Mouse (Mus musculus): Measurements from ENCODE around the gene Fam168a. TPM values are rescaled to one million over a fixed set of nuclear protein-coding genes. Genes with fewer than 3 reads are reported as not detected.

Gene Fam168a
- polyA plus RNA-seq, 1 experiment from 2014 or later = 29.7 TPM

- H3K9ac ChIP-seq (ENCODE audit: low read depth, low read length) = no peak overlapping the region
- 59% methylated on average over 5 of the region's 5 CpGs for WGBS
- no peak overlapping the region for H3K27ac ChIP-seq
- ATAC-seq (replicated peaks; ENCODE audit: low FRiP score, low read depth) = no peak
- no peak overlapping the region for H3K4me3 ChIP-seq (replicated peaks; ENCODE audit: low read depth, low read length)
- no peaks in the 10 kb centered on the region for H3K9me3 ChIP-seq (replicated peaks; ENCODE audit: low read length)
- no peak overlapping the region for H3K4me2 ChIP-seq (ENCODE audit: low read length)
- no peak for TF ChIP-seq CTCF (IDR thresholded peaks at IDR 0.05; ENCODE audit: low read depth)
- peaks cover 24% of the 10 kb centered on the region for H3K36me3 ChIP-seq (ENCODE audit: insufficient read depth, low read length)
- DNase-seq (ENCODE audit: low spot score) = no peak
- H3K4me1 ChIP-seq (replicated peaks; ENCODE audit: insufficient read depth, low read length) = peaks cover 3% of the 10 kb centered on the region; the same call in 1 of the 2 replicates
- no peaks in the 10 kb centered on the region for H3K27me3 ChIP-seq (ENCODE audit: insufficient read depth, low read length)
These were observed 165.5 kb downstream of the Fam168a start for GRCm38 (mm10) chr7:100871892-100872291.

DNA sequence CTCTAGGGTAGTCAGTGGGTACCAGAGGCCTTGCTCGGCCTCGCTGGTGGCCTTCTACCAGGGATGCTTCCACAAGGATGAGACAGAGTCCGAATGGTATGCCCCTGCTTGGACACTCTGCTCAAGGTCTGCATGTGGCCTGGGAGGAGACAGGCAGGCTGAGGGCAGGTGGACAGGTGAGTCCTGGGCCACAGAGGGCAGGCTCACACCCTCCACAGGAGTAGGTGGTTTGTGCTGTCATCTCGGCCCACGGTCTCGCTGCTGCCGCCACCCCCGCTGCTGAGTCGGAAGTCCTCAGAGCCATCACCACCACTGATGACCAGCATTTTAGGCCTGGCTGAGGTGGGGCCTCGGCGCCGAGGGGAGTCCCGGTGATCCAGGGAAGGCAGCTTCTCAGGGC, 166.8 kb downstream of the Fam168a start:
- peaks cover 3% of the 10 kb centered on the region; the same call in 1 of the 2 replicates for H3K4me1 ChIP-seq (replicated peaks; ENCODE audit: insufficient read depth, low read length)
- WGBS = 89% methylated on average over 13 of the region's 13 CpGs
- no peak overlapping the region for H3K4me2 ChIP-seq (ENCODE audit: low read length)
- ATAC-seq (replicated peaks; ENCODE audit: low FRiP score, low read depth) = no peak
- no peak overlapping the region for H3K9ac ChIP-seq (ENCODE audit: low read depth, low read length)
- peaks cover 37% of the 10 kb centered on the region for H3K36me3 ChIP-seq (ENCODE audit: insufficient read depth, low read length)
- no peak for TF ChIP-seq CTCF (IDR thresholded peaks at IDR 0.05; ENCODE audit: low read depth)
- H3K27ac ChIP-seq = no peak overlapping the region
- DNase-seq (ENCODE audit: low spot score) = no peak
- H3K27me3 ChIP-seq (ENCODE audit: insufficient read depth, low read length) = no peaks in the 10 kb centered on the region
- no peak overlapping the region for H3K4me3 ChIP-seq (replicated peaks; ENCODE audit: low read depth, low read length)
- H3K9me3 ChIP-seq (replicated peaks; ENCODE audit: low read length) = no peaks in the 10 kb centered on the region

GRCm38 (mm10) chr7:100875822-100876221, 169.4 kb downstream of the Fam168a start:
- Histone ChIP-seq H3K4me1 (replicated peaks; ENCODE audit: insufficient read depth, low read length) (peaks cover 3% of the 10 kb centered on the region; the same call in 1 of the 2 replicates), H3K27me3 (ENCODE audit: insufficient read depth, low read length) (no peaks in the 10 kb centered on the region), H3K27ac (peak overlapping the region; percentile 57; the same call in 1 of the 2 replicates), H3K4me2 (ENCODE audit: low read length) (no peak overlapping the region), H3K9ac (ENCODE audit: low read depth, low read length) (no peak overlapping the region), H3K9me3 (replicated peaks; ENCODE audit: low read length) (no peaks in the 10 kb centered on the region), H3K36me3 (ENCODE audit: insufficient read depth, low read length) (peaks cover 62% of the 10 kb centered on the region), H3K4me3 (replicated peaks; ENCODE audit: low read depth, low read length) (no peak overlapping the region)
- no peak for DNase-seq (ENCODE audit: low spot score)
- no peak for ATAC-seq (replicated peaks; ENCODE audit: low FRiP score, low read depth)
- 50% methylated on average over 1 of the region's 1 CpGs for WGBS
- no peak for TF ChIP-seq CTCF (IDR thresholded peaks at IDR 0.05; ENCODE audit: low read depth)

DNA sequence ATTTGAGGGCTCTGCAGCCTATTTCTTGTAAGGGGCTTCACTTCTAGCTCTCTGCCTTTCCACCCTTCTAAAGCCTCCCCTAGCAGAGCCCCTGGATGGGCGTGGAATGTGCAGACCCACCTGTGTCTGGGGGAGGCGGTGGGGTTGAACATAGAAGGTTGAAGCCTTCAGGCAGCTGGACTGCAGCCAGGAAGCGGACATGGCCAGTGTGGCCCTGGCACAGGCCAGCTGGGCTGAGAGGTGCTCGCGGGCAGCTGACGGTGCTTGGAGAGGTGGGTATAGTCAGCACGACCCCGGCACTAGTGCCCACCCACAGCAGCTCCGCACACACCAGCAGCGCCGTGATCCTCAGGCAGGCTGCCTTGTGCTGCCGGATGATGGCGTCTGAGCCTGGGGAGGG, 169.9 kb downstream of the Fam168a start:
- H3K4me1 ChIP-seq (replicated peaks; ENCODE audit: insufficient read depth, low read length) = peaks cover 3% of the 10 kb centered on the region; the same call in 1 of the 2 replicates
- ATAC-seq (replicated peaks; ENCODE audit: low FRiP score, low read depth) (no peak; the same call in 1 of the 2 replicates), DNase-seq (ENCODE audit: low spot score) (no peak)
- no peaks in the 10 kb centered on the region for H3K27me3 ChIP-seq (ENCODE audit: insufficient read depth, low read length)
- H3K36me3 ChIP-seq (ENCODE audit: insufficient read depth, low read length) = peaks cover 66% of the 10 kb centered on the region
- H3K9me3 ChIP-seq (replicated peaks; ENCODE audit: low read length) = no peaks in the 10 kb centered on the region
- 81% methylated on average over 13 of the region's 13 CpGs for WGBS
- H3K4me2 ChIP-seq (ENCODE audit: low read length) = no peak overlapping the region
- no peak overlapping the region for H3K9ac ChIP-seq (ENCODE audit: low read depth, low read length)
- no peak for TF ChIP-seq CTCF (IDR thresholded peaks at IDR 0.05; ENCODE audit: low read depth)
- peak overlapping the region; percentile 54; the same call in 1 of the 2 replicates for H3K27ac ChIP-seq
- H3K4me3 ChIP-seq (replicated peaks; ENCODE audit: low read depth, low read length) = no peak overlapping the region

- Histone ChIP-seq H3K27me3 (ENCODE audit: insufficient read depth, low read length) (no peaks in the 10 kb centered on the region), H3K27ac (no peak overlapping the region), H3K4me3 (replicated peaks; ENCODE audit: low read depth, low read length) (no peak overlapping the region), H3K9me3 (replicated peaks; ENCODE audit: low read length) (no peaks in the 10 kb centered on the region), H3K4me2 (ENCODE audit: low read length) (no peak overlapping the region), H3K36me3 (ENCODE audit: insufficient read depth, low read length) (peaks cover 71% of the 10 kb centered on the region), H3K4me1 (replicated peaks; ENCODE audit: insufficient read depth, low read length) (peaks cover 3% of the 10 kb centered on the region; the same call in 1 of the 2 replicates), H3K9ac (ENCODE audit: low read depth, low read length) (no peak overlapping the region)
- WGBS = 89% methylated on average over 9 of the region's 9 CpGs
- ATAC-seq (replicated peaks; ENCODE audit: low FRiP score, low read depth) = no peak
- no peak for TF ChIP-seq CTCF (IDR thresholded peaks at IDR 0.05; ENCODE audit: low read depth)
- DNase-seq (ENCODE audit: low spot score) = no peak
These were observed 170.3 kb downstream of the Fam168a start for GRCm38 (mm10) chr7:100876771-100877170.

- no peak overlapping the region for H3K27ac ChIP-seq
- H3K27me3 ChIP-seq (ENCODE audit: insufficient read depth, low read length) = no peaks in the 10 kb centered on the region
- peak; percentile 68 for TF ChIP-seq CTCF (IDR thresholded peaks at IDR 0.05; ENCODE audit: low read depth)
- DNase-seq (ENCODE audit: low spot score) (peak; percentile 87), ATAC-seq (replicated peaks; ENCODE audit: low FRiP score, low read depth) (0 out of 2 replicates have a peak, but pooled peaks have one; percentile 34)
- H3K4me2 ChIP-seq (ENCODE audit: low read length) = no peak overlapping the region
- no peaks in the 10 kb centered on the region for H3K9me3 ChIP-seq (replicated peaks; ENCODE audit: low read length)
- peaks cover 3% of the 10 kb centered on the region; the same call in 1 of the 2 replicates for H3K4me1 ChIP-seq (replicated peaks; ENCODE audit: insufficient read depth, low read length)
- WGBS = 27% methylated on average over 20 of the region's 20 CpGs
- H3K4me3 ChIP-seq (replicated peaks; ENCODE audit: low read depth, low read length) = no peak overlapping the region
- H3K9ac ChIP-seq (ENCODE audit: low read depth, low read length) = no peak overlapping the region
- H3K36me3 ChIP-seq (ENCODE audit: insufficient read depth, low read length) = peaks cover 83% of the 10 kb centered on the region
These were observed 173.2 kb downstream of the Fam168a start for GRCm38 (mm10) chr7:100879595-100879994.

- Histone ChIP-seq H3K27ac (no peak overlapping the region), H3K4me1 (replicated peaks; ENCODE audit: insufficient read depth, low read length) (no peaks in the 10 kb centered on the region), H3K4me2 (ENCODE audit: low read length) (no peak overlapping the region), H3K9ac (ENCODE audit: low read depth, low read length) (no peak overlapping the region), H3K4me3 (replicated peaks; ENCODE audit: low read depth, low read length) (no peak overlapping the region), H3K27me3 (ENCODE audit: insufficient read depth, low read length) (no peaks in the 10 kb centered on the region), H3K36me3 (ENCODE audit: insufficient read depth, low read length) (peaks cover 91% of the 10 kb centered on the region), H3K9me3 (replicated peaks; ENCODE audit: low read length) (no peaks in the 10 kb centered on the region)
- WGBS = 78% methylated on average over 9 of the region's 9 CpGs
- ATAC-seq (replicated peaks; ENCODE audit: low FRiP score, low read depth) (no peak), DNase-seq (ENCODE audit: low spot score) (no peak)
- TF ChIP-seq CTCF (IDR thresholded peaks at IDR 0.05; ENCODE audit: low read depth) = no peak
These were observed 175.1 kb downstream of the Fam168a start for GRCm38 (mm10) chr7:100881531-100881930.

All from kidney, postnatal 0 days (tissue).